Mouse (Mus musculus): ENCODE data around the gene 1700010B08Rik.

Gene 1700010B08Rik

GRCm38 (mm10) chr2:173742744-173743143, 23.5 kb downstream of the 1700010B08Rik start:
- no peak for TF ChIP-seq GATA4 (IDR thresholded peaks at IDR 0.05; ENCODE audit: insufficient replicate concordance, low read length)

DNA sequence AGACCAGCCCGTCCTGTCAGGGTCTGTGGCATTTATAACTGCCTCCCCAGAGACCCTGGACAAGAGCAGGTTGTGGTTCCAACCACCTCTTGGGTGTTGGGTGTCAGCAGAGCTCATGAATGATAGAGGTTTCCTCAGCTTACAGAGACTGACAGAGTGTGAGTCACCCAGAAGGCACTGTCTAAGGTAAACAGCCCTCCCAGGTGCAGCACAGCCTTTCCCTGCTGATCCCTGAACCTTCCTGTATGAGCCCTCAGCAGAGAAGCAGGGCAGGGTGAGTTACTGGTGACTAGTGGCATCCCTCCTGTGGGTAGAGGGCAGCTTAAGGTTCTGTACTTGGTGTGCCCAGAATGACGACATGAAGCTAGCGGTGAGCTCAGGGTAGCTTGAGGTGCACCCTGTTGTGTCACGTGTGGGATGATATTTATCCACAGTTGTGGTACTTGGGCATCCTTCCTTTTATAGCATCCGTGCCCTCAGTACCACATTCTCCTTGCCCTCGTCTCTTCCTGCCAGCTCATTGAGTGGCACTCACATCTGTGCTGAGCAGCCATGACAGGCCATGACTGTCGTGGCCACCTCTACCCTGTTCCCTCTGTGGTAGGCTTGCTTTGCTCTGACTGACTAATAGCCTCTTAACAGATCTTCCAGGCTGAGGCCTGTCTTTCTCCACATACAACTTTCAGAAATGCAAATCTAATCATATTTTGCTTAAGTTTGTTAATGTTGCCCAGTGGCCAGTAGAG, 25.0 kb downstream of the 1700010B08Rik start:
- no peak for TF ChIP-seq GATA4 (IDR thresholded peaks at IDR 0.05; ENCODE audit: insufficient replicate concordance, low read length)

DNA sequence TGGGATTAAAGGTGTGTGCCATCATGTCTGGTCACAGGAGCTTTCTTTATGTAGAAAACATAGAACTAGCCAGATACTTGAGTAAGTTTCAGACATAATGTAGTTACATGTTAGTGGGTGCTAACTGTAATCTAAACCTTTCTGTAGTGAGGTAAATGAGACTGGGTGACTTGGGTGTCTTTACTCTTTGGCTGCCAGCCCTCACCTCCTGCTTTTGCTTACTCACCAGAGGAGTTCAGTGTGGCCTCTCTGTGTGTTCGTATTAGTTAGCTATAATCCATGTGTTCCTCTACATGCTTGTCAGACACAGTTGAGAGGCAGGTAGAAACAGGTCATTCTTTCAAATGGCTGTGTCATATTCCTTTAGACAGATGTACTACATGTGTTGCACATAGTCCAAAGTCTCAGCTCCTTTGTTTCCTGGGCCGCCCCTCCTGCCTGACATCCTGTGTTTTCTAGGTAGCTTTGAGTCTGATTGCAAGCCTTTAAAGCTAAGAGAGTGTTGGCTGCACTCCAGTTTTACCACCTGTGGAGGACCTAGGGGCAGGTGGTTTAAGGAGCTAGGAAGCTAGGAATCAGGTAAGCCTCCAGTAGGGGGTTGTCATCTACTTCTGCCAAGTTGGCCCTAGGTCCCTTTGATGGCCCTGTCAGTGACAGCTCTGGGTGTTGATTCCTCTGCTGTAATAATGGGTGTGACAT, 29.9 kb downstream of the 1700010B08Rik start:
- no peak for TF ChIP-seq GATA4 (IDR thresholded peaks at IDR 0.05; ENCODE audit: insufficient replicate concordance, low read length)

DNA sequence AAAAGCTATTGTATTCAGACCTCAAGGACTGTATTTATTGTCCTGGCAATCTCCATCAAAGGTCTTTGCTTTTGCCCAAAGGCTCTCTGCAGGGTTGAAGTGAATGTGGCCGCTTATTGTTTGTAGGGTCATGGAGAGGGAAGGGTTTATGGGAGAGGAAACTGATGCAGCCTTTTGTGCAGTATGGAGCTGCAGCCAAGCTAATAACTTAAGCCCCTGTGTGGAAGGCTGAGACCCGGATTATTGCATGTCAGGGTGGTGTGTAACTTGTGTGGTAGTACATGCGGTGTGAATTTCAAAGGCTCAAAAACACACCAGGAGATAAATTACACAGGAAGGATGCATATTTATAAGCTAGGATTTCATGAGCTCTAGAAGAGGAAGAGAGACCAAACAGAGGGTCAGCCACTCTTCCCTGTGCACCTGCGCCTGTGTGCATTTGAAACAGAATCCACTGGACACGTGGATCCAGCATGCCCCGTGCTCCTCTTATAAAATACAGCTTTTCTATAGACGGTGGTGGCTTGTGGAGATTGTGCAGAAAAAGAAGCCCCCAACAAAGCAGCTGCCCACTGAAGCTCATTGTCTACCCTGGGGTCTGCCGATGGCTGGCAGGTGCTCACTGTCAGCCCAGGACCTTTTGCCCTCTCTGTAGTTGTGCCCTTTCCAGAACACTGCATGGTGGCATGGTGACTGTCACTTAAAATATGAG, 36.4 kb downstream of the 1700010B08Rik start:
- no peak for TF ChIP-seq GATA4 (IDR thresholded peaks at IDR 0.05; ENCODE audit: insufficient replicate concordance, low read length)

DNA sequence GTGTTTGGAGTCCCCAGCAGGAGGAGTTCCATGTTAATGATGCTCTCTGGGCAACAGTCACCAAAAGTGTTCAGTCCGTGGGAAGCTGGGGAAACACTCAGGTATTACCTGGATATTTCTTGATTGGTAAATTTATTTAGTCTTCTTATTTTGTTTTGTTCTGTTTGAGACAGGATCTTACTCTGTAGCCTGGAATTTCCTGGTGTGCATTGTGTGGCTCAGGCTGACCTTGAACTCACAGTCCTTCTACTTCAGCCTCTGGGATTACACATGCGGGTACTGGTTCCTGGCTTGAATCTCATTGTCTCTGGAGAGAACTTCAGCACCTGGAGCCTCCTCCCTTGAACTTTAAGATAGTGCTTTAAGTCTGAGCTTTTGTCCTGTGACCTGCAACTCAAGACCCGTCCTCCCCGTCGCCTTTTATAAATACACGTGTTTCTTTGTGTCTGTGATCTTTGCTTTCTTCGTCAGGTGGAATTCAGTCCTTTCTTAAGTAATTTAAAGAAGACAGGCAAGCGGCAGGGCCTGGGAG, 38.5 kb downstream of the 1700010B08Rik start:
- TF ChIP-seq GATA4 (IDR thresholded peaks at IDR 0.05; ENCODE audit: insufficient replicate concordance, low read length) = no peak

- TF ChIP-seq GATA4 (IDR thresholded peaks at IDR 0.05; ENCODE audit: insufficient replicate concordance, low read length) = no peak
Measured at GRCm38 (mm10) chr2:173760607-173761006, 41.4 kb downstream of the 1700010B08Rik start.

DNA sequence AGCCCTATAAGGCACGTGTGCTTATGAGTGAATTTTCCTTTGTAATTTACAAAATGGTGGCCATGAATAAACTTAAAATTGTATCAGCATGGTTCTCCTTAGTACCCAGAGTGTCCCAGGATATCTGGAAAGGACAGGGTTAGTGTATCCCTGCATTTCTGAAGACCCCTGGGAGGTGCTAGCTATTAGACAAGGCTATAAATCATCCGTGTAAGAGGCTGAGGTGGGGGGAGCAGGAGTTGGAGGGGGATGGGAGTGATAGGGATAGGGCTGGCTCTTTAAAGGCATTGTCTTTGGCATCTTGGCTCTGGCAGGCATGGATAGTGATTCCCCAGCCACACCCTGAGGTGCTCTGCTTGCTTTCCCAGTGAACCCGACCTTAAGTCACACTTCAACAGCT, 45.4 kb downstream of the 1700010B08Rik start:
- TF ChIP-seq GATA4 (IDR thresholded peaks at IDR 0.05; ENCODE audit: insufficient replicate concordance, low read length) = no peak

DNA sequence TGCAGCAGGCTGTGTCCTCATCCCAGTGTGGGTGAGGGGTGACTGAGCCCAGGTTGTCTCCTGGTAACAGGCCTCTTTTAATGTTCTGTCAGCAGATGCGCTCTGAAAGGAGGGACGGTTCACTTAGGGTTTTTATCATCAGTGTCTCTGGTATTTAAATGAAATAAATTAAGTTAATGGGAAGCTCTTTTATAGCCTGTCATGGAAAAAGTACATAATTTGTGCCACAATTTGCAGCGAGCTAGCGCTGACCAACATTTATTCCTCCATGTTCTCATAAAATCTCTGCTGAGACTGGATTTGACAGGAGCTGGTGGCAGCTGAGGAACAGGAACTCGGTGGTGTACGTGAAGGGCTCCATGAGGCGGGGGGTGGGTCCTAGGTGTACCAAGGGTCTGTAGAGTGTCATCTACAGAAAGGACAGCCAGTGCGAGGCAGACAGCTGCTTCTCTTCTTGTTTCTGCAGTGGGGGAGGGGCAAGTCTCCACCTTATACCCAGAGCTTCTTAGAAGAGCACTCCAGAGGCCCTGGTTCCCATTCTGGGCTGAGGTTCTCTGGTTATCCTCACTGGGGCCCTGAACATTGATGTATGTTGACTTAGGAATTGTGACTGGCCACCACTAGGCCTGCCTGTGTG, 48.9 kb downstream of the 1700010B08Rik start:
- no peak for TF ChIP-seq GATA4 (IDR thresholded peaks at IDR 0.05; ENCODE audit: insufficient replicate concordance, low read length)

DNA sequence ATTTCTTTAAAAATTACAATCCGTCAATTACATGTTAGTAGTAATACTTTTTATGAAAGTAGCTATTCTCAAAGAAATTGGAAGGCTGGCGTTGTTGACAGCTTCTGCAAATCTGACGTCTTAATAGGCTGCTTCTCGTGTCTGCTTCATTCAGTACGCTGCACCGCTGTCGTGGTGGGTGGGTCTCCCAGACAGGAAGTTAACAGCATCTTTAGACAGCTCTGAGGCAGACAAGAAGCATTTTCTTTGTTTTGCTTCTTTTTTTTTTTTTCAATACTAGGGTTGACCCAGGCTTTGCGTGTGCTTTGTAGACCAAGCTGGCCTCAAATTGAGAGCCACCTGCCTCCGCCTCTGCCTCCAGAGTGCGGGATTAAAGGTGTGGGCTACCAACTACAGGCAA, 50.0 kb downstream of the 1700010B08Rik start:
- TF ChIP-seq GATA4 (IDR thresholded peaks at IDR 0.05; ENCODE audit: insufficient replicate concordance, low read length) = no peak

- TF ChIP-seq GATA4 (IDR thresholded peaks at IDR 0.05; ENCODE audit: insufficient replicate concordance, low read length) = no peak
Measured at GRCm38 (mm10) chr2:173770620-173771019, 51.4 kb downstream of the 1700010B08Rik start.
